Mouse (Mus musculus) liver, embryonic 14.5 days (tissue): ENCODE results near the gene Fhit. TPM values are rescaled to one million over a fixed set of nuclear protein-coding genes. Genes with fewer than 3 reads are reported as not detected.

Experiments
- ATAC-seq: fragments of 200-750 bp; cut with Nextera tagmentation; 2 replicates; pipeline ENCODE4 v1.8.0; 2017; ENCODE audit warnings: moderate number of reproducible peaks, mild to moderate bottlenecking, moderate library complexity; ENCODE audit not compliant: insufficient read depth
- DNase-seq, 3 experiments: peaks; one replicate each; pipeline ENCODE4 v3.0.0-alpha.2; 2012 to 2013; ENCODE audit warnings: low read depth in 3 of 3, low spot score in 3 of 3
- H3K27ac ChIP-seq: fragments of 300-500 bp; sonication (generic); 2 replicates; pipeline ENCODE4 v1.5.1; 2014; ENCODE audit warnings: moderate library complexity, mild to moderate bottlenecking, control low read depth, inconsistent platforms
- H3K27me3 ChIP-seq: fragments of 300-500 bp; sonication (generic); 2 replicates; pipeline ENCODE4 v1.6.1; 2014; ENCODE audit warnings: mild to moderate bottlenecking, low read length, moderate library complexity; ENCODE audit not compliant: control insufficient read depth, insufficient read depth
- H3K36me3 ChIP-seq: fragments of 300-500 bp; sonication (generic); replicated peaks from 2 replicates; pipeline ENCODE4 v1.6.1; 2014; ENCODE audit warnings: low read depth; ENCODE audit not compliant: control insufficient read depth, insufficient read depth
- H3K4me1 ChIP-seq, 2 experiments: fragments of 200-500 bp in 1 of 2; fragments of 300-500 bp in 1 of 2; sonication (generic) in 1 of 2; replicated peaks; 2 replicates each; pipeline ENCODE4 v1.6.1; 2012 to 2014; ENCODE audit warnings: antibody characterized with exemption in 1 of 2, inconsistent platforms in 1 of 2, low read length in 1 of 2; ENCODE audit not compliant: control insufficient read depth in 2 of 2, insufficient read depth in 2 of 2
- H3K4me2 ChIP-seq: fragments of 300-500 bp; sonication (generic); 2 replicates; pipeline ENCODE4 v1.6.1; 2014; ENCODE audit warnings: low read depth, mild to moderate bottlenecking, control low read depth, moderate library complexity
- H3K4me3 ChIP-seq, 2 experiments: fragments of 200-500 bp in 1 of 2; fragments of 300-500 bp in 1 of 2; sonication (generic) in 1 of 2; 2 replicates each; pipeline ENCODE4 v1.5.1; 2012 to 2014; ENCODE audit warnings: low read depth in 2 of 2, low read length in 2 of 2, mild to moderate bottlenecking in 2 of 2, control low read depth in 1 of 2, inconsistent platforms in 1 of 2, moderate library complexity in 1 of 2; ENCODE audit not compliant: insufficient read depth in 1 of 2
- H3K9ac ChIP-seq: fragments of 300-500 bp; sonication (generic); replicated peaks from 2 replicates; pipeline ENCODE4 v1.6.1; 2014; ENCODE audit warnings: mild to moderate bottlenecking, control low read depth, moderate library complexity
- H3K9me3 ChIP-seq: fragments of 300-500 bp; sonication (generic); 2 replicates; pipeline ENCODE4 v1.6.1; 2016; ENCODE audit warnings: low read length, mixed read lengths; ENCODE audit not compliant: control insufficient read depth
- CTCF ChIP-seq: IDR thresholded peaks from 2 replicates; pipeline ENCODE4 v1.5.1; 2016; ENCODE audit warnings: antibody characterized with exemption, low read depth, control low read depth
- EP300 ChIP-seq: IDR thresholded peaks from 2 replicates; pipeline ENCODE4 v1.6.1; 2016; ENCODE audit warnings: antibody characterized with exemption, low read depth
- WGBS: fragments of 180-500 bp; shearing (Covaris S2); extraction: QIAGEN DNeasy Blood & Tissue Kit; methylation state at CpG from one replicate; pipeline ENCODE4 v1.1.7; 2014; ENCODE audit not compliant: insufficient replicate concordance; 5-methylcytosine and 5-hydroxymethylcytosine counted together
- polyA plus RNA-seq, 2 experiments: library from polyadenylated mRNA; depleted of rRNA in 1 of 2; stranded (reverse) in 1 of 2; unstranded in 1 of 2; fragments of >200 nt; fragmentation: Nextera tagmentation in 1 of 2; extraction: Ambion mirVana in 1 of 2; gene quantifications; 2 replicates each; pipeline versions ENCODE4 v1.2.1 to v1.2.3; 2012 to 2014

Fhit gene
- polyA plus RNA-seq, 2 experiments, result 1.4 to 1.9 TPM

- no peaks in the 10 kb centered on the region for H3K36me3 ChIP-seq
- H3K4me2 ChIP-seq, result no peak overlapping the region
- H3K27ac ChIP-seq, result no peak overlapping the region
- no peaks in the 10 kb centered on the region for H3K27me3 ChIP-seq
- H3K4me3 ChIP-seq, result no peak overlapping the region
- ATAC-seq, result no peak
- no peak overlapping the region for H3K9ac ChIP-seq
- TF ChIP-seq CTCF (no peak), EP300 (no peak)
- WGBS, result 34% methylated on average over 2 of the region's 2 CpGs
- DNase-seq, result no peak
- H3K4me1 ChIP-seq, result no peaks in the 10 kb centered on the region
- no peaks in the 10 kb centered on the region for H3K9me3 ChIP-seq
Measured at GRCm38 (mm10) chr14:10534862-10535261, 627.0 kb downstream of the Fhit start.

- H3K36me3 ChIP-seq, result no peaks in the 10 kb centered on the region
- WGBS, result 59% methylated on average over 8 of the region's 8 CpGs
- no peaks in the 10 kb centered on the region for H3K4me1 ChIP-seq
- H3K27ac ChIP-seq, result no peak overlapping the region
- TF ChIP-seq CTCF (no peak), EP300 (no peak)
- H3K9ac ChIP-seq, result no peak overlapping the region
- no peak for ATAC-seq
- DNase-seq, result no peak
- no peaks in the 10 kb centered on the region for H3K27me3 ChIP-seq
- H3K9me3 ChIP-seq, result no peaks in the 10 kb centered on the region
- no peak overlapping the region for H3K4me3 ChIP-seq
- H3K4me2 ChIP-seq, result no peak overlapping the region
Measured at GRCm38 (mm10) chr14:10531748-10532500, 629.9 kb downstream of the Fhit start.

DNA sequence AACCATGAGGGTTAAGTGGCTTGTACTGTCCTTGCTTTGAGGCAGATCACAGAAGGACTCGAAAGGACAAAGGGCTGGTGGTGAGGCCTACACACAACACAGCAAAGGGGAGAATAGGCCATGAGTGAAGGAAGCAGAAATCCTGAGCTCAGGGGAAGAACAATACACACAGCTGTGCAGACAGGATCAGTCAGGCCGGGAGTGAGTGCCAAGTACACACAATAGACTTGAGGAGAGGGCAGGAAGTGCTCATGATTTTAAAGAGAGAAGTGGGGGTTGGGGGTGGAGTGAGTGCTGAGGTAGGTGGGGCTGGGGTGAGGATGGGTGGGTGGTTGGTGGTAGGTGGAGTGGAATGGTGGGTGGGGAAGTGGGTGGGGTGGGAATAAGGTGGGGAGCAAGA, 635.0 kb downstream of the Fhit start:
- Histone ChIP-seq H3K27me3 (no peaks in the 10 kb centered on the region), H3K9ac (no peak overlapping the region), H3K4me3 (no peak overlapping the region), H3K27ac (no peak overlapping the region), H3K4me2 (no peak overlapping the region), H3K4me1 (no peaks in the 10 kb centered on the region), H3K9me3 (no peaks in the 10 kb centered on the region), H3K36me3 (no peaks in the 10 kb centered on the region)
- no peak for TF ChIP-seq EP300
- DNase-seq (no peak), ATAC-seq (no peak)
- WGBS, result 23% methylated on average over 2 of the region's 2 CpGs

DNA sequence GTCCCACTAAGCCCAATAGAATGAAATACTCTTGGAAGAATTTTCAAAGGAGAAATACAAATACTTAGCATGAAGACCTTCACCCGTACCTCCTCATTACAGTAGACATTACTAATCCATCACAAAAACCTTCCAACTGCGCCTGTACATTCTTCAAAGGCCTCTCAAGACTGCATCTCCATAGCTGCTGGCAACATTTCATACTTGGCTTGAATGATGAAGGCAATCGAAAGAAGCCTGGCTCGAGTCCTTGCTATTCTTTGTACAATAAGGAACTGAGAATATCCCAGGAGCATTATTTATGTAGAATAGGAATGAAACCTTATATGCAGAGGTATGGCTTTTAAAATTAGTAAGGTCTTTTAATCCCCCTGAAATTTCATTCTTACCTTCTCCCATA, 636.0 kb downstream of the Fhit start:
- H3K4me1 ChIP-seq, result no peaks in the 10 kb centered on the region
- H3K4me2 ChIP-seq, result no peak overlapping the region
- DNase-seq, result no peak
- no peaks in the 10 kb centered on the region for H3K36me3 ChIP-seq
- no peak overlapping the region for H3K9ac ChIP-seq
- no peak overlapping the region for H3K27ac ChIP-seq
- H3K27me3 ChIP-seq, result no peaks in the 10 kb centered on the region
- H3K4me3 ChIP-seq, result no peak overlapping the region
- no peak for ATAC-seq
- H3K9me3 ChIP-seq, result no peaks in the 10 kb centered on the region
- WGBS, result 57% methylated on average over 4 of the region's 4 CpGs
- TF ChIP-seq CTCF, result no peak
- TF ChIP-seq EP300, result no peak

DNA sequence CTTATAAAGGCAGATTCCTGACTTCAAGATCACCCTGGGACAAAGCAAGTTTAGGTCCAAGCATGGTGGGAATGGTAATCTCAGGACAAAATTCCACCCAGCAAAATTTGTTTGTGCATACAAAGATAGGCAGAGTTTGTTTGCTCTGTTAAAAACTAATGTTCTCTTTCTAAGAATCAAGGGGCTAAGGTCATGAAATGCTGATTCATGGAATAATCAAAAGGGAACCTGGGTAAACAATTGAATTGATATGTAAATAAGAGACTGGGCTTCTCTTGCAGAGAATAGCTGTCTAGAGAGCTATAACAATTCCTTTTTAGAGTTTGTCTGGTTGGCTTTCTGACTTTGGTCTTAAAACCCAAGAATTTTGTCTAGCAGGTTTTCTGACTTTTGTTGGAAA, 647.8 kb downstream of the Fhit start:
- H3K4me3 ChIP-seq, result no peak overlapping the region
- H3K4me2 ChIP-seq, result no peak overlapping the region
- H3K27me3 ChIP-seq, result no peaks in the 10 kb centered on the region
- no peak for ATAC-seq
- no peaks in the 10 kb centered on the region for H3K4me1 ChIP-seq
- no peak overlapping the region for H3K9ac ChIP-seq
- no peaks in the 10 kb centered on the region for H3K9me3 ChIP-seq
- H3K27ac ChIP-seq, result no peak overlapping the region
- TF ChIP-seq CTCF (no peak), EP300 (no peak)
- no peaks in the 10 kb centered on the region for H3K36me3 ChIP-seq
- DNase-seq, result no peak
